Mouse (Mus musculus) erythroblast, embryonic 14.5 days (primary cell): ENCODE measurements around the gene Immp1l. TPM values are rescaled to one million over a fixed set of nuclear protein-coding genes. Genes with fewer than 3 reads are reported as not detected.

Experiments
- H3K27me3 ChIP-seq: 2 replicates; pipeline ENCODE4 v1.6.1; 2012; ENCODE audit warnings: inconsistent platforms; ENCODE audit not compliant: control insufficient read depth
- H3K36me3 ChIP-seq: 2 replicates; pipeline ENCODE4 v1.6.1; 2012; ENCODE audit warnings: mild to moderate bottlenecking, inconsistent platforms; ENCODE audit not compliant: control insufficient read depth
- H3K4me1 ChIP-seq: 2 replicates; pipeline ENCODE4 v1.6.1; 2012; ENCODE audit warnings: inconsistent platforms; ENCODE audit not compliant: control insufficient read depth
- H3K4me3 ChIP-seq: replicated peaks from 2 replicates; pipeline ENCODE3; 2012; ENCODE audit warnings: moderate library complexity, mild to moderate bottlenecking, inconsistent platforms
- H3K9me3 ChIP-seq: 2 replicates; pipeline ENCODE4 v1.6.1; 2012; ENCODE audit warnings: low read length, inconsistent platforms, mixed read lengths; ENCODE audit not compliant: control insufficient read depth
- GATA1 ChIP-seq: IDR thresholded peaks from 2 replicates; pipeline ENCODE4 v1.6.1; 2012; ENCODE audit warnings: low read length, inconsistent platforms, mixed read lengths
- TAL1 ChIP-seq: IDR thresholded peaks from 3 replicates; pipeline ENCODE4 v1.6.1; 2012; ENCODE audit warnings: low read length, inconsistent platforms, mixed read lengths
- polyA plus RNA-seq: library from polyadenylated mRNA; stranded (reverse); fragments of >175 nt; gene quantifications from 2 replicates; pipeline ENCODE4 v1.2.3, GENCODE M21; 2012

The Immp1l gene
- polyA plus RNA-seq, 1 experiment, result 0.41 TPM

DNA sequence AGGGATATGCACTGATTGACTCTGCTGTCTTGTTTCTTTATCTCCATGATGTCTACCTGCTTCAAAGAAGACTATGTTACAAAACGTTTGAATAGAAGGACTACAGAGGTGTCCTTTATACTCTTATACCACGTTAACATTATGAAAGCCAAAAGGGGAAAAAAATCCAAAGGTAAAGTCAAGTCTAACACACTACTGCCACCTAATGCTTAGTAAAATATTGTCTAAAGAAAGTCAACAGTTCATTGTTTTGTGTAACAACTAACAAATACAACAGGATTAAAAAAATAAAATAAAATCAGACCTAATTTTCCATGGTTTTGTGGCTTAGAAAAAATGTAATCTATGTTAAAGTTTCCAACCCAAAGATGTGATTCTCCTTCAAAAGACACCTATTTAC is 83.6 kb downstream of the Immp1l start:
- H3K4me1 ChIP-seq, result no peaks in the 10 kb centered on the region
- H3K27me3 ChIP-seq, result no peaks in the 10 kb centered on the region
- H3K36me3 ChIP-seq, result no peaks in the 10 kb centered on the region
- TF ChIP-seq TAL1 (no peak), GATA1 (no peak)
- H3K9me3 ChIP-seq, result no peaks in the 10 kb centered on the region
- H3K4me3 ChIP-seq, result no peak overlapping the region

- peaks cover 3% of the 10 kb centered on the region for H3K36me3 ChIP-seq
- no peaks in the 10 kb centered on the region for H3K9me3 ChIP-seq
- peak within 1 kb of the TSS; percentile 88 for H3K4me3 ChIP-seq
- H3K27me3 ChIP-seq, result peaks cover 12% of the 10 kb centered on the region
- peaks cover 11% of the 10 kb centered on the region for H3K4me1 ChIP-seq
- TF ChIP-seq GATA1, result no peak
- no peak for TF ChIP-seq TAL1
Measured at GRCm38 (mm10) chr2:106002835-106003739, 98.6 kb downstream of the Immp1l start, which contains the start of gene Dnajc24. Gene Dnajc24 (minus strand): TSS chr2:106003549.

DNA sequence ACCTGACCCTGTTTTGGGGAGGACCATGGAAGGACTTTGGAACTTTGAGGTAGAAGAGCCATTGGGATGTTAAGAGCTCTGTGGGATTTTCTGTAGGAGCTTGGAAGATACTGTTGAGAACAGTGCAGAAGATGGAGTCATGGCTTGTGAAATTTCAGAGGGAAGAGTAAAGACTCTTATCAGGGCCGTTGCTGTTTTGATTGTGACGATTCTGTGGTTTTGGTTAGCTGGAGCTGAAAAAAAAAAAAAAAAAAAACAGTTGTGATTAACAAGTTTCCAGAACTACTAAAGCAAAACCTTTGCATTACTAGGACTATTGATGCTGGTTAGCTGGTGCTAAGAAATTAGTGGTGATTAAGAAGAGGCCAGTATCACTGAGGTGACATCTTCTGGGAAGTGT is 104.0 kb downstream of the Immp1l start:
- Histone ChIP-seq H3K4me1 (peaks cover 3% of the 10 kb centered on the region), H3K36me3 (no peaks in the 10 kb centered on the region)

More for the DNA sequence above, 104.0 kb downstream of the Immp1l start:
- no peak overlapping the region for H3K4me3 ChIP-seq
- peaks cover 14% of the 10 kb centered on the region for H3K27me3 ChIP-seq
- TF ChIP-seq GATA1 (no peak), TAL1 (no peak)
- H3K9me3 ChIP-seq, result no peaks in the 10 kb centered on the region

Other genes with a start within 250 kb of the Immp1l start
- gene Pax6, start 235.7 kb upstream of the Immp1l start, polyA plus RNA-seq, result 0.05 and 0.06 TPM in 2 replicates
- gene Elp4, start 74 bp upstream of the Immp1l start, polyA plus RNA-seq, result 0.33 and 0.64 TPM in 2 replicates
- 1.3 and 2.1 TPM in 2 replicates for gene Dnajc24, start 98.9 kb downstream of the Immp1l start, polyA plus RNA-seq